Mouse (Mus musculus) liver, postnatal 0 days (tissue): ENCODE results near the gene Golim4.

Experiments
- CTCF ChIP-seq: sonication (generic); IDR thresholded peaks from 2 replicates; pipeline ENCODE4 v1.5.1; 2016; ENCODE audit warnings: antibody characterized with exemption, low read depth
- EP300 ChIP-seq: IDR thresholded peaks from 2 replicates; pipeline ENCODE4 v1.6.1; 2016; ENCODE audit warnings: antibody characterized with exemption, low read depth, mild to moderate bottlenecking

- TF ChIP-seq CTCF (no peak), EP300 (no peak)
Measured at GRCm38 (mm10) chr3:75930659-75931225, 26.0 kb downstream of the Golim4 start.
